Mouse (Mus musculus): Measurements from ENCODE around the gene Rexo1. TPM values are rescaled to one million over a fixed set of nuclear protein-coding genes. Genes with fewer than 3 reads are reported as not detected.

The Rexo1 gene
- polyA plus RNA-seq, 1 experiment from 2014 or later = 23.6 TPM

DNA sequence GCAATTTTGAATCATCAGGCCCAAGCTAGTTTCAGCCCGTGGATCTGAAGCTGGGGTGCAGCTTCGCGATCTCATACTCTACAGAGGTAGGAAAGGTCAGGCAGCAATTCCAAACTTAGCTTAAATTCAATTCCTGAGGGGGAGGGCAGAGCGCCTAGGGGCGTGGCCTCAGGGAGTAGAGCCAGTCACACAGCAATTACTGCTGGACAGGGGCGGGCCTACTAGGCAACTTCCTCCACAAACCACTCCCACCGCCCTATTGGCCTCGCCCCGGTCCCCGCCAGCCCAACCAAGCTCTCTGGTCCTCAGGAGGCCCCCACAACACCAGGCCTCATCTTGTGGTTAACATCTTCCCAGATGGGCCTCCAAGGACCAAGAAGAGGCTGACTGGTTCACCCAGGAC lies 8.3 kb upstream of the Rexo1 start:
- peak overlapping the region; percentile 12; the same call in 1 of the 2 replicates for H3K9ac ChIP-seq
- 0 out of 2 replicates have a peak overlapping the region, but pooled peaks have one; percentile 7 for H3K4me3 ChIP-seq (replicated peaks)
- peaks cover 54% of the 10 kb centered on the region for H3K4me1 ChIP-seq (replicated peaks)
- ATAC-seq = peak; percentile 75
- 28% methylated on average over 10 of the region's 10 CpGs for WGBS
- H3K27me3 ChIP-seq (replicated peaks) = no peaks in the 10 kb centered on the region
- 0 out of 2 replicates have a peak overlapping the region, but pooled peaks have one; percentile 29 for H3K27ac ChIP-seq
- peak overlapping the region; percentile 42 for H3K4me2 ChIP-seq (replicated peaks)
- no peaks in the 10 kb centered on the region for H3K9me3 ChIP-seq
- H3K36me3 ChIP-seq = 0 out of 2 replicates have a peak, but pooled peaks cover 2% of the 10 kb centered on the region

DNA sequence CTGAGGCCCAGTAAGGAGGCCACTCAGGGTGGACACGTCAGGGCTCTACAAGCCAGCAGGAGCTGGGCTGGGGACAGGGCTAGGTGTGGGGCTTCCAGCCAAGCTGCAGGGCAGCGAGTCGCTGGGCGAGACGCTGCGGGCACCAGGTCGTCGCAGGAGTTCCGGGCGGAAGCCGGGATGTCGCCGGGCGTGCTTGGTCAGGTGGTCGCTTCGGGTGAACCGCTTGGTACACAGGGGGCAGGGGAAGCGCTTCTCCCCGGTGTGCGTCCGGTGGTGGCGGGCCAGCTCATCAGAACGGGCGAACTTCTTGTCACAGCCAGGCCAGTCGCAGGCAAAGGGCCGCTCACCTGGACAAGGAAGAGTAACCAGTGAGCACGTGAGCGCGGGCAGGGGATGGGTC lies 7.5 kb upstream of the Rexo1 start:
- 94% methylated on average over 29 of the region's 29 CpGs for WGBS
- Histone ChIP-seq H3K4me1 (replicated peaks) (peaks cover 48% of the 10 kb centered on the region), H3K36me3 (0 out of 2 replicates have a peak, but pooled peaks cover 2% of the 10 kb centered on the region), H3K27ac (no peak overlapping the region), H3K9me3 (no peaks in the 10 kb centered on the region), H3K4me2 (replicated peaks) (no peak overlapping the region), H3K4me3 (replicated peaks) (no peak overlapping the region), H3K9ac (no peak overlapping the region), H3K27me3 (replicated peaks) (no peaks in the 10 kb centered on the region)
- ATAC-seq = no peak

DNA sequence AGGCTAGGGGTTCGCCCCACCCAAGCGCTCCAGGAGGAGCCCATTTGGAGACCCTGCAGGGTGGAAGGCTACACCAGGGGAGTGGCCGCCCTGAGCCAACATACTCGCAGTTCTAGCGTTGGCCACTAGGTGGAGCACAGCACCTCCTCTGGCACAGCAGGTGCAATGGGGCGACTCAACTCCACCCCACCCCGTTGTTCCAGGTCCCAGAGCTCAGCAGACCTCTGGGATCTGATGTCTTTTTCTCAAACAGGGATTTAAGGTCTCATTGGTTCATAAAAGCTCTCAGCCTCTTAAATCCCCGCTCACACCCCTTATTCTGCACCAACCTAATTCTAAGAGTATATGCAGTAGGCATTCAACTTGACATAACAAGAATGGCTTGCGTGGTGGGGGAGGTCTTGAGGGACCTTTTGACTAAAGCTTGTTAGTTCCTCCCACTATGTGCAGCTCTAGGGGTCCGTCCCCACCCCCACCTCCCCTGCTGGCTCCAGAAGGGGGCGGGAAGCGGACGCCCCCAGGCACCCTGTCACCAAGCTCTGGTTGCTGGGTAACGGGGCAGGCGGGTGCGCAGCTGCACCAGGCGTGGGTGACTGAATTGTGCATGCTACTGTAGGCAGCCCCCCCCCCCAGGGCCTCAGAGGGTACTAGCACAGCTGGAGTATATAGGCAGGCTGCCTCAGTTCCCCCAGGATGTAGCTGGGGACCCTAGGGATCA lies 5.2 kb upstream of the Rexo1 start:
- Histone ChIP-seq H3K9ac (no peak overlapping the region), H3K4me2 (replicated peaks) (no peak overlapping the region), H3K4me1 (replicated peaks) (peaks cover 29% of the 10 kb centered on the region), H3K36me3 (0 out of 2 replicates have a peak, but pooled peaks cover 2% of the 10 kb centered on the region), H3K4me3 (replicated peaks) (0 out of 2 replicates have a peak overlapping the region, but pooled peaks have one; percentile 1), H3K9me3 (no peaks in the 10 kb centered on the region), H3K27ac (no peak overlapping the region), H3K27me3 (replicated peaks) (no peaks in the 10 kb centered on the region)
- peak; percentile 40; the same call in 1 of the 2 replicates for ATAC-seq
- WGBS = 29% methylated on average over 17 of the region's 17 CpGs

DNA sequence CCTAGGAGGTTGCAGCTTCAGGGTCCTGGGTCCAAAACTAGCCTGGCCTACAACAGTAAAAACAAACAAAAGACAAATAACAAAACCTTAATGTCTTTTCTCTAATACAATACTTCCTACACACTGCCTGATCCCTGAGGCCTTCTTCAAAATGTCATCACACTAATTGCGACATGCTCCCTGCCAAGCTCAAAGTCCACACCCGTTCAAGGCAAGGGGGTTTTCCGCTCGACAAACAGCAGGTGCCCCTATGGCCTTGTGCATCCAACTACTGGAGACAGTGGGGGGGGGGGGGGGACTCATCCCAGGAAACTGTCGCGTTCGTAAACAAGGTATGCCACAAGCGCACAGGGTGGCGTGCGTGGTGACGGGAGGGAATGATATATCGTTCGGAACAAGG lies 739 bp downstream of the Rexo1 start:
- Histone ChIP-seq H3K9ac (peak overlapping the region; percentile 96), H3K27ac (peak overlapping the region; percentile 86), H3K4me2 (replicated peaks) (peak overlapping the region; percentile 76), H3K36me3 (no peaks in the 10 kb centered on the region), H3K27me3 (replicated peaks) (no peaks in the 10 kb centered on the region), H3K4me1 (replicated peaks) (peaks cover 29% of the 10 kb centered on the region), H3K9me3 (no peaks in the 10 kb centered on the region), H3K4me3 (replicated peaks) (peak overlapping the region; percentile 98)
- ATAC-seq = peak; percentile 35
- WGBS = under 1% methylated on average over 13 of the region's 13 CpGs

DNA sequence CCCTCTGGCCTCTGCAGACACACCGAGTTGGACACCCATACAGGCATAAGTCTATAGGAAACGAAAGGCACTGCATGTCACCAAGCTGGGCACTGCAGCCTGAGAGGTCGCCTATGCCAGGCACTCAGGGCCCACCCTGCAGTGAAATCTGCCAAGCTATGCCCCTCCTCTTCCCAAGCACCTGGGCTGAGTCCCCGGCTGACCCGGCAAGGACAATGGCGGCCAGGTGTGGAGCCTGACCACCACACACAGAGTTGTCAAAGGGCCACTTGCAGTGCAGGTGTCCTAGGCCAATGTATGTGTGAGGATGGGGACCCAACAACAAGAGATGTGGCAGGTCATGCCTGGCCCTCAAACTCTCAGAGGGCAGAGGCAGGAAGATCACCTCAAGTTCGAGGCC lies 1.9 kb downstream of the Rexo1 start:
- no peak overlapping the region for H3K27ac ChIP-seq
- H3K27me3 ChIP-seq (replicated peaks) = no peaks in the 10 kb centered on the region
- H3K4me3 ChIP-seq (replicated peaks) = no peak overlapping the region
- no peaks in the 10 kb centered on the region for H3K36me3 ChIP-seq
- 91% methylated on average over 7 of the region's 7 CpGs for WGBS
- H3K9me3 ChIP-seq = no peaks in the 10 kb centered on the region
- peaks cover 32% of the 10 kb centered on the region for H3K4me1 ChIP-seq (replicated peaks)
- ATAC-seq = no peak
- no peak overlapping the region for H3K9ac ChIP-seq
- H3K4me2 ChIP-seq (replicated peaks) = peak overlapping the region; percentile 36

DNA sequence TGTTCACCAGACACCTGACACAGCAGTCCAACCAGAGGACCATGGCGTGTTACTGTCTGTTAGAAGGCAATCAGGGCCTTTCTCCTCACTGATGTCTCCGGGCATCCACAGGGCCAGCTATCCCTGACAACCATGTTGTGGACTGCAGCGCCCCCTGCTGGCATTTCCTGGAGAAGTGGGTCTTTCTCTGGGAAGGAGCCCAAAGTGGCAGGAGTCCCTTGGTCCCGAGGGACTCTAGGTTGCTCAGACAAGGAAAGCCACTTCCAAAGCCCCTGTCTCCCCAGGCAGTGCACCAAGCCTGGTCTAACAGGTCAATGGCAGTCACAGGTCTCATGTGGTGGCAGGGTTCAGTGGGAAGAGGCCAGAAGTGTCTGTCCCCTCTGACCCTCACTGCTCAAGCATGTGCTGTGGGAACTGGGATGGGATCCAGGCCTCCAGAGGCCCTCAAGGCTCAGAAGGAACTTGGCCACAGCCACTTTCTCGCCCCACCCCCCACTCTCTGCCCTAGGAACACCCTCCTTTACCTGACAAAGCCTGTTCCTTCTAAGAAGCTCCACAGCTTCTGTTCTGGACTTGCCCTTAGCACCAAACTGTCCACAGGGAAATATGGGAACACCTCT lies 3.9 kb downstream of the Rexo1 start:
- no peak overlapping the region for H3K4me3 ChIP-seq (replicated peaks)
- no peak overlapping the region for H3K4me2 ChIP-seq (replicated peaks)
- no peak overlapping the region for H3K27ac ChIP-seq
- 43% methylated on average over 5 of the region's 5 CpGs for WGBS
- H3K27me3 ChIP-seq (replicated peaks) = no peaks in the 10 kb centered on the region
- H3K4me1 ChIP-seq (replicated peaks) = peaks cover 48% of the 10 kb centered on the region
- no peaks in the 10 kb centered on the region for H3K36me3 ChIP-seq
- no peaks in the 10 kb centered on the region for H3K9me3 ChIP-seq
- no peak for ATAC-seq
- no peak overlapping the region for H3K9ac ChIP-seq

DNA sequence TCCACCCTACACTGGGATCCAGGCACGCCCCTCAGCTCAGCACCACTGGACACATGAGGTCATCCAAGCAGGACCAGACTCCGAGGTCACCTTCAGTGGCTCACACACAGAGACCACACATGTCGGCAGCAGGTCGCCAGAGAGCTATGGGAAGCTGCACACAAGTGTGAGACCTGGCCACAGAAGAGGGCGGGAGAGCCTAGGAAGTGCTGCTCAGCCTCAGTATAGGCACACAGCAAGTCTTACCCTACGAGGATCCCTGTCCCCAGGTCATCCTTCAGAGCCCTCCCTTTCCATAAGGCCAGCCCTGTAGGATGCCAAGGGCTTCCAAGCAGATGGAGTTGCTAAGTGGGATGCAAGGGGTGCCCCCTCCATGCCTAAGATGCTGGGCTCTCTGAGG lies 7.4 kb downstream of the Rexo1 start:
- Histone ChIP-seq H3K4me1 (replicated peaks) (peaks cover 33% of the 10 kb centered on the region), H3K4me2 (replicated peaks) (no peak overlapping the region), H3K27ac (no peak overlapping the region), H3K9me3 (no peaks in the 10 kb centered on the region), H3K9ac (no peak overlapping the region), H3K4me3 (replicated peaks) (no peak overlapping the region), H3K36me3 (peaks cover 12% of the 10 kb centered on the region; the same call in 1 of the 2 replicates), H3K27me3 (replicated peaks) (no peaks in the 10 kb centered on the region)
- 86% methylated on average over 6 of the region's 6 CpGs for WGBS
- ATAC-seq = no peak

DNA sequence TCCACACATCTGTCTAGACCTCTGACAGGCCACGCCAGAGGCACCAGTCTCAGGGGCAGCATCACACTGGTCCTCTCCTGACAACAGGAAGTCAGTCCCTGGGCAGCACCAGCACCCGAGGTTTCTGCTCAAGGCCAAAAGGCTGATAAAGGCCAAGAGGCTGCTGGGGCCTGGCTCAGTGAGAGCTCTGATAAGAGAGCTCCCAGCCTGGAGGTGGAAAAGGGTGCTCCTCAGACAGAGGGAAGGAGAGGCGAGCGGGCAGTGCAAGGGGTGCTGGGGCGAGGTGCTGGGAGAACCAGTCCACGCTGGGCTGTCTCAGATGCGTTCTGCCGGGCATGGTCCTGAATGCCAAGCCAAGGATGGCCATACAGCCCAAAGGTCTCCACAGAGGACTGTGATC lies 7.8 kb downstream of the Rexo1 start:
- Histone ChIP-seq H3K36me3 (peaks cover 13% of the 10 kb centered on the region; the same call in 1 of the 2 replicates), H3K4me2 (replicated peaks) (no peak overlapping the region), H3K4me1 (replicated peaks) (peaks cover 33% of the 10 kb centered on the region), H3K9ac (no peak overlapping the region), H3K27me3 (replicated peaks) (no peaks in the 10 kb centered on the region), H3K27ac (no peak overlapping the region), H3K4me3 (replicated peaks) (no peak overlapping the region), H3K9me3 (no peaks in the 10 kb centered on the region)
- WGBS = 70% methylated on average over 8 of the region's 8 CpGs
- peak; percentile 46; the same call in 1 of the 2 replicates for ATAC-seq

DNA sequence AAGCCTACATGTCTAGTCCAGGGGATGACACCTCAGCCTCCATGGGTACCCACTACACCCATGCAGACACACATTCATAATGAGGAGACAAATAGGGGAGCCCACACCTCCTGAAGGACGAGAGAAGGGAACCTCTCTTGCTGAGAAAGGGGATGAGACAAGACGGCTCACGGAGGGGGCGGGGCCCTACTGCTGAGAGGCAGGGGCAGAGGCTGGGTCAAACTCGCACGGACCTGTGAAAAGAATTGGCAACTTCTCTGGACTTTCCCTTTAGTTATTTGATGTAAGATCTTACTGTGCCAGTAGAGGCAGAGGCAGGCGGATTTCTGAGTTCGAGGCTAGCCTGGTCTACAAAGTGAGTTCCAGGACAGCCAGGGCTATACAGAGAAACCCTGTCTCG lies 9.0 kb downstream of the Rexo1 start:
- ATAC-seq = no peak
- Histone ChIP-seq H3K4me1 (replicated peaks) (peaks cover 22% of the 10 kb centered on the region), H3K27me3 (replicated peaks) (no peaks in the 10 kb centered on the region), H3K4me2 (replicated peaks) (no peak overlapping the region), H3K9ac (no peak overlapping the region), H3K36me3 (peaks cover 17% of the 10 kb centered on the region; the same call in 1 of the 2 replicates), H3K4me3 (replicated peaks) (no peak overlapping the region), H3K27ac (no peak overlapping the region), H3K9me3 (no peaks in the 10 kb centered on the region)
- WGBS = 61% methylated on average over 9 of the region's 9 CpGs

DNA sequence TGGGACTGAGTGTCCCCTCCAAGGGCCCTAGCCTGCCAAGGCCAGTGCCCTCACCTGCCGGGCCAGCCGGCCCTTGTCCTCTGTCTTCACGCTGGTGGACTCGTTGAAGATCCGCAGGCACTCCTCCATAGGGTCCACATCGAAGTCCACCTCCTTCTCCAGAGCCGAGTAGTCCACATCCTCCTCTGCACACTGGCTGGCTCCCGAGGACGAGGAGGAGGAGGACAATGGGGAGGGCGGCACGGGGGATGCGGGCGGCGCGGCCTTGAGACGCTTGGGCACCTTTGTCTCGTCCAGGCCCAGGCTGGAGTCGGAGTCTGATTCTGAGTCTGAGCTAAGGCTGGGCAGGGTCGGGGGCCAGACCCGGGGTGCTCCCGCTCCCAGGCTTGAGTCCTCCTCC lies 12.1 kb downstream of the Rexo1 start:
- 91% methylated on average over 21 of the region's 21 CpGs for WGBS
- Histone ChIP-seq H3K27me3 (replicated peaks) (no peaks in the 10 kb centered on the region), H3K4me1 (replicated peaks) (peaks cover 16% of the 10 kb centered on the region), H3K4me3 (replicated peaks) (no peak overlapping the region), H3K27ac (no peak overlapping the region), H3K9me3 (no peaks in the 10 kb centered on the region), H3K4me2 (replicated peaks) (no peak overlapping the region), H3K36me3 (peaks cover 41% of the 10 kb centered on the region), H3K9ac (no peak overlapping the region)
- no peak for ATAC-seq

DNA sequence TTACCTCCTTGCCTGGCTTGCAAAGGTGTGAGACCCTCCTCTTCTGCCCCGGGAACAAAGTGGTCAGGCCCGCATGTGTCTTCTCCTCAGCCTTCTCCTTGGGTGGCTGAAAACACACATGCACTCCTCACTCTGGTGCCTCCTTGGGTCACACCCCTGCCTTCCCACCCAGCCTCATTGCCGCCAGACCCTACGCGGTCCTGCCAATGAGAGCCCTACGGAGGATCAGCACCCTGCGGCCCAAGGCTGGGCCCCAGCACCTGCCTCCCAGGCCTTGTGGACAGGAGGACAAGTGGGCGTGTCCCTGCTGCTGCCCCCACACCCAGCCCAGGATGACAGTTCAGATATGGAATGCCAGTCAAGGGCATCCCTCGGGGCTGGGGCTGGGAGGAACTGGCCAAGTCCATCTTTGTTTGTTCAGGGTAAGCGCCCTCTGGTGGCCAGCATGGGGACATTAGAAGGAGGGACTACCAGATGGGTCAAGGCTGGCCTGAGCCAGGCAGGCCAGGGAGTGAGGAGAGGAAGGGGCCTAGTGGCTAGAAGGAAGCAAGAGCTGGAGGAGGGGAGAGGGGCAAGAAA lies 12.8 kb downstream of the Rexo1 start:
- Histone ChIP-seq H3K4me1 (replicated peaks) (peaks cover 9% of the 10 kb centered on the region; the same call in 1 of the 2 replicates), H3K9ac (no peak overlapping the region), H3K4me2 (replicated peaks) (no peak overlapping the region), H3K9me3 (no peaks in the 10 kb centered on the region), H3K27ac (no peak overlapping the region), H3K4me3 (replicated peaks) (no peak overlapping the region), H3K27me3 (replicated peaks) (no peaks in the 10 kb centered on the region), H3K36me3 (peaks cover 48% of the 10 kb centered on the region)
- ATAC-seq = peak; percentile 48; the same call in 1 of the 2 replicates
- WGBS = 69% methylated on average over 10 of the region's 10 CpGs

DNA sequence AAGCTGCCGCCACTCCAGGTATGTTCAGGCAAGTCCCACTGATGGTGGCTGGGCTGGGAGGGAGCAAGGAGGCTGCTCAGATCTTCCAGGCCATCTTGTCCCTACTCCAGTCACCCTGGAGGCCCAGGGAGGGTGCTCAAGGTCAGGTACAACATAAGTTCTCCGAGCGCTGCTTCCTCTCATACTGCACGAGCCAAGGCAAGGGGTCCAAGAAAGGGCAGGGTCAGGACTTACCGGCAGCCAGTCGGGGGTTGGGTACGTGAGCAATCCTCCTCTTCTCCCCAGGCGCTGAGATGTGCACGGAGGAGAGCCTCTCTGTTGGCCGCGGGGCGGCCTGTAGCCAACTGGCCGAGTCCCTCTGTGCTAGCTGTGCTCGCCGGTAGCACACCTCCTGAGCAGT lies 13.8 kb downstream of the Rexo1 start:
- ATAC-seq = no peak
- Histone ChIP-seq H3K36me3 (peaks cover 58% of the 10 kb centered on the region), H3K4me1 (replicated peaks) (0 out of 2 replicates have a peak, but pooled peaks cover 2% of the 10 kb centered on the region), H3K4me2 (replicated peaks) (no peak overlapping the region), H3K4me3 (replicated peaks) (no peak overlapping the region), H3K27ac (no peak overlapping the region), H3K27me3 (replicated peaks) (no peaks in the 10 kb centered on the region), H3K9me3 (no peaks in the 10 kb centered on the region), H3K9ac (no peak overlapping the region)
- 93% methylated on average over 15 of the region's 15 CpGs for WGBS

Measured in intestine, embryonic 15.5 days (tissue).